Mouse (Mus musculus) right cerebral cortex, adult 18-20 months (tissue): ENCODE measurements around the gene Sp2.

Source experiments
- DNase-seq: peaks from one replicate; pipeline ENCODE4 v3.0.0; 2022; ENCODE audit warnings: mixed read lengths

Sp2 gene

GRCm38 (mm10) chr11:96982859-96983258 lies at the start of gene Sp2:
Sp2 (minus strand) TSS chr11:96982959.
- DNase-seq, result no peak

GRCm38 (mm10) chr11:97032499-97032898 lies 49.7 kb upstream of the Sp2 start:
- no peak for DNase-seq

GRCm38 (mm10) chr11:97031977-97032376 lies 49.2 kb upstream of the Sp2 start:
- no peak for DNase-seq

GRCm38 (mm10) chr11:97030426-97030825 lies 47.7 kb upstream of the Sp2 start:
- DNase-seq, result no peak

GRCm38 (mm10) chr11:97029686-97030417 lies 47.1 kb upstream of the Sp2 start, which contains the start of gene Scrn2:
Scrn2 (plus strand) TSS chr11:97029938.
- peak; percentile 54 for DNase-seq

- peak; percentile 85 for DNase-seq
Observed at GRCm38 (mm10) chr11:97025721-97026344, 43.1 kb upstream of the Sp2 start.

- DNase-seq, result no peak
Observed at GRCm38 (mm10) chr11:97024977-97025376, 42.2 kb upstream of the Sp2 start.

- DNase-seq, result peak; percentile 48
Observed at GRCm38 (mm10) chr11:97021873-97022484, 39.2 kb upstream of the Sp2 start.

- DNase-seq, result no peak
Observed at GRCm38 (mm10) chr11:97021121-97021765, 38.5 kb upstream of the Sp2 start.

- no peak for DNase-seq
Observed at GRCm38 (mm10) chr11:97019345-97019708, 36.6 kb upstream of the Sp2 start.

GRCm38 (mm10) chr11:97018583-97019344 lies 36.0 kb upstream of the Sp2 start:
- no peak for DNase-seq

- no peak for DNase-seq
Observed at GRCm38 (mm10) chr11:97017696-97018582, 35.2 kb upstream of the Sp2 start.

GRCm38 (mm10) chr11:97013121-97013670 lies 30.4 kb upstream of the Sp2 start, which contains the start of gene Sp6:
Sp6 (plus strand) TSS chr11:97013394.
- DNase-seq, result no peak

GRCm38 (mm10) chr11:97009198-97009790 lies 26.5 kb upstream of the Sp2 start:
- no peak for DNase-seq

GRCm38 (mm10) chr11:97007093-97007794 lies 24.5 kb upstream of the Sp2 start:
- DNase-seq, result no peak

- DNase-seq, result no peak
Observed at GRCm38 (mm10) chr11:97003170-97003569, 20.4 kb upstream of the Sp2 start.

GRCm38 (mm10) chr11:96997380-96997956 lies 14.7 kb upstream of the Sp2 start:
- peak; percentile 32 for DNase-seq

GRCm38 (mm10) chr11:96996773-96997379 lies 14.1 kb upstream of the Sp2 start:
- DNase-seq, result no peak
